Mouse (Mus musculus): Measurements from ENCODE around the gene Ass1.

The Ass1 gene

GRCm38 (mm10) chr2:31468857-31469256 lies 1.1 kb upstream of the Ass1 start:
- TF ChIP-seq GATA4 (IDR thresholded peaks at IDR 0.05; ENCODE audit: insufficient replicate concordance, low read length): no peak

DNA sequence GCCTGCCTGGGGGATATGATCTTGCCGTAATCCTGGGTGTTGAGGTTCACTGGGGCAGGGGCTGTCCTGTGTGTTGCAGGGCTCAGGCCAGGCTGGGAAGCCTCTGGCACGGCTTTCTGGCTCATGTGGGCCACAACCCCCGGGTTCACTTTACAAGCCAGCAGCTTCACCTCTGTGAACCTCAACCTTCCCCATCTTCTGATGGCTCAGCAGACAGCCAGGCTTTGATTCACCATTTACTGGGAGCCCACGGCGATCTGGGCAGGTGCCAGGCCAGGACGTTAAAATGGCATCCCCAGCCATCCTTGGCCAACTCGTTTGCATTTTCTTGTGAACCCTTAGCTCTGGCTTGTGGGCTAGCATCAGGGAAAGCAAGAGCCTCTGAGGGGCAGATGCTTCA lies 527 bp upstream of the Ass1 start:
- no peak for TF ChIP-seq GATA4 (IDR thresholded peaks at IDR 0.05; ENCODE audit: insufficient replicate concordance, low read length)

GRCm38 (mm10) chr2:31470683-31471385 lies 827 bp downstream of the Ass1 start:
- TF ChIP-seq GATA4 (IDR thresholded peaks at IDR 0.05; ENCODE audit: insufficient replicate concordance, low read length): no peak

DNA sequence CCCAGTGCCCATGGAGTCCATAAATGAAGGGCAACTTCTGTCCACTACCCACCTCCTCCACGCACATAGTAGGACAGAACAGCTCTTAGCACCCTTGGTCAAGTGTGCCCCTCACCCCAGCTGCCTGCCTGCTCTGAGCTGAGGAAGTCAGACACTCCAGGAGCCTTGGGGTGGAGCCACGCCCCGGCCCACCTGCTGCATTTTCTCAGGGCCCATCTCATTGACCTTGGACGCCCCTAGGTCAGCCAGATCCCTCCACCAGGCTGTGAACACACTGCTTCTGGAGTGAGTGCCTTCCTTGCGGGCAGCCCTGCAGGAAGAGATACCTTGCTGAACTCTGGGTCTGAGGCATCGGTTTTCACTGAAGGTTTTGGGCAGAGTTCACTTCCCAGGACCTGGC lies 1.6 kb downstream of the Ass1 start:
- TF ChIP-seq GATA4 (IDR thresholded peaks at IDR 0.05; ENCODE audit: insufficient replicate concordance, low read length): no peak

DNA sequence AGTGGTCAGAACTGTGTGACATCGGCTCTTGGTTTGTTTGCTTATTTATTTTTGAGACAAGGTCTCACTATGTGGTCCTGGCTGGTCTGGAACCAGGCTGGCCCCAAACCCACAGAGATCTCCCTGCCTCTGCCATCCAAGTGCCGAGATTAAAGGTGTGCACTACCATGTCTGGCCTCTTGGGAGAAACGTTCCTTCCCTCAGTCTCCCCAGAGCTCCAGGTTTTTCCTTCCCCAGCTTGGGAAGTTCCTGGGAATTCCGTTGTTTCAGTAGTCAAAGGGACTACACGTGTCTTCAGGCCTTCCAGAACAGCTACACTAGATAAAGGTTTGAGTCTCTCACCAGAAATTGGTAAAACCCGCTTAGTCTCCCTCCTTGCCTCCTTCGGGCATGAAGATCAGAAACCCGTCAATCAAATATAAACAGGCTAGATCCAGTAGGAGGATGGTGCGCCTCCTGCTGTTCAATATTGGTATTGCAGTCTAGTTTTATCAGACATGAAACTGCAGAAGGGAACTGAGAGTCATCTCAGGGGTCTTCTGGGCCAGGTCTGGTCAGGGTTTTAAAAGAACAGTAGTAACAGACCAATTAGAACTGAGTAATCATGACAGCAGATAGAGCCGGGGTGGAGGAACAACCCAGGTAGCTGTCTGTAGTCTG lies 2.5 kb downstream of the Ass1 start:
- TF ChIP-seq GATA4 (IDR thresholded peaks at IDR 0.05; ENCODE audit: insufficient replicate concordance, low read length): no peak

- TF ChIP-seq GATA4 (IDR thresholded peaks at IDR 0.05; ENCODE audit: insufficient replicate concordance, low read length): no peak
Measured at GRCm38 (mm10) chr2:31473941-31474340, 3.9 kb downstream of the Ass1 start.

GRCm38 (mm10) chr2:31474686-31475085 lies 4.7 kb downstream of the Ass1 start:
- TF ChIP-seq GATA4 (IDR thresholded peaks at IDR 0.05; ENCODE audit: insufficient replicate concordance, low read length): no peak

- no peak for TF ChIP-seq GATA4 (IDR thresholded peaks at IDR 0.05; ENCODE audit: insufficient replicate concordance, low read length)
Measured at GRCm38 (mm10) chr2:31476107-31476820, 6.3 kb downstream of the Ass1 start.

- TF ChIP-seq GATA4 (IDR thresholded peaks at IDR 0.05; ENCODE audit: insufficient replicate concordance, low read length): no peak
Measured at GRCm38 (mm10) chr2:31477234-31478161, 7.5 kb downstream of the Ass1 start.

DNA sequence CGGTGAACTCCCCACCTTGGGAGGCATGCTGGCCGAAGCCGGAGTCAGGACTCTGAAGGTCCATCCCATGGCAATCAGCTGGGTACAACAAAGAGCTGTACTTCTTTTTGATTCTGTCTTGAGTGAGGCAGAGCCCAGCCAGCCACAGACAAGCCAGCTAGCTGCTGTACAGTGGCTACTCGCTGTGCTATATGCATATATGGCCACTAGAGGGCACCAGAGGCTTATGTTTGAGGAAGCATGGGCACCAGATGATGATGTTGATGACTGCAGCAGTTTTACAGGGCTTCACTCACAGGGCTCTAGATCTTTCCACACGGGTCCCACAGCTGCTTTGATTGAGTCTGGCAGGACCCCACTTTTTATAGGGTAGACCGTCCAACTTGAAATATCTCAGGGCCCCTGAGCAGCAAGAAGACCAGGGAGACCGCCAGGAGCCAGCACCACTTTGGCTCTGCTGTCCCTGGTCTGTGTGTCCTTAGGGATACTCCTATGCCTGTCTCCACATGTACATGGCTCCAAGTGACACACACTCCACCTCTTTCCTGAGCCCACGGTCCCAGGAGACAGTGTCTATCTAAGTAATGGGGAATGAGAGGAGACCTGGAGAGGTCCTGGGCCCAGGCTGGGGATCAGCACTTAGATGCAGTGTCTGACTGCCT lies 13.0 kb downstream of the Ass1 start:
- no peak for TF ChIP-seq GATA4 (IDR thresholded peaks at IDR 0.05; ENCODE audit: insufficient replicate concordance, low read length)

- no peak for TF ChIP-seq GATA4 (IDR thresholded peaks at IDR 0.05; ENCODE audit: insufficient replicate concordance, low read length)
Measured at GRCm38 (mm10) chr2:31484187-31484586, 14.2 kb downstream of the Ass1 start.

DNA sequence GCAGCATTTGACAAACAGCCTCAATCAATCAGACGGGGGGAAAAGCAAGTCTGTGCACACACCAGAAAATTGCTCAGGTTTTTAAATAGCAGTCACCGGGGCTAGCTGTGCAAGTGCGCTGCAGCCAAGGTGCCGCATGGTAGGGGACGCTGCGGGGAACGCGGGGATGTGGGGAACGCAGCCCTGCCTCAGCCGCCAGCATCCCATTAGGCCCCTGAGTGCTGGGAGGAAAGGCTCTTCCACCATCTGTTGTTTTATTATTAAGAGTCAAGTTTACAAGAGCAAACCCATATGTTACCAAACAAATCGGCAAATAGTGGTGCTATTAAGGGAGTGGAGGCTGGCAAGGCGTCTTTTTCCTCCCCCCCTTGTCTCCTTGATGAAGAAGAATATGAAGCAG lies 19.2 kb downstream of the Ass1 start:
- TF ChIP-seq GATA4 (IDR thresholded peaks at IDR 0.05; ENCODE audit: insufficient replicate concordance, low read length): no peak

- TF ChIP-seq GATA4 (IDR thresholded peaks at IDR 0.05; ENCODE audit: insufficient replicate concordance, low read length): no peak
Measured at GRCm38 (mm10) chr2:31490556-31490955, 20.5 kb downstream of the Ass1 start.

- TF ChIP-seq GATA4 (IDR thresholded peaks at IDR 0.05; ENCODE audit: insufficient replicate concordance, low read length): no peak
Measured at GRCm38 (mm10) chr2:31492308-31492707, 22.3 kb downstream of the Ass1 start.

DNA sequence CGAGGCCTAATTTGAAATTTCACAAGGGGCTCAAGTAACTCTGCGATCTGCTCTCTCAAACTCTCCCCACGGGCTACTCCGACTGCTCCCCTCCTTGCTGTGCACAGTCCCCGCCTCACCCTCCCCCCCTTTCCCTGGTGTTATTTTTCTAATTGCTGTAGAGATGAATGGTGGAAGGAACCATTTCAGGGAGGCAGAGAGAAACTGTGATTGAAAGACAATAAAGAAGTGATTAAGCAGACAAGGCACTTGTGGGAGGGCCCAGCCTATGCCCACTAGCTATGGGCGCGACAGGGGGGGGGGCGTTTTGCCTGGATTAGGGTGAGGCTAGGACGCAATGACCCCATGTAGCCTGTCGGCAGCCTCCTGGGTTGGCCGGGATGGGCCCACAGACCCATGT lies 23.2 kb downstream of the Ass1 start:
- TF ChIP-seq GATA4 (IDR thresholded peaks at IDR 0.05; ENCODE audit: insufficient replicate concordance, low read length): no peak

Measured in liver, adult (tissue).